Mouse (Mus musculus) lung, postnatal 0 days (tissue): ENCODE data around the gene Nrm. TPM values are rescaled to one million over a fixed set of nuclear protein-coding genes. Genes with fewer than 3 reads are reported as not detected.
"Not testable (repeated sequence)": the region's sequence is repeated elsewhere in the genome, so short reads cannot be mapped to it uniquely, and the experiment has no call there.

Source experiments
- ATAC-seq: fragments of 200-750 bp; cut with Nextera tagmentation; 2 replicates; pipeline ENCODE4 v1.8.0; 2017; ENCODE audit warnings: moderate library complexity
- DNase-seq: peaks from one replicate; pipeline ENCODE4 v3.0.0-alpha.2; 2016; ENCODE audit warnings: low spot score
- H3K27ac ChIP-seq: fragments of 300-500 bp; sonication (generic); 2 replicates; pipeline ENCODE4 v1.5.1; 2014; ENCODE audit warnings: antibody characterized with exemption, mild to moderate bottlenecking, low read length, mixed read lengths
- H3K27me3 ChIP-seq: fragments of 300-500 bp; sonication (generic); replicated peaks from 2 replicates; pipeline ENCODE4 v1.6.1; 2014; ENCODE audit warnings: low read length, mixed read lengths; ENCODE audit not compliant: insufficient read depth
- H3K36me3 ChIP-seq: fragments of 300-500 bp; sonication (generic); 2 replicates; pipeline ENCODE4 v1.6.1; 2014; ENCODE audit warnings: low read length, mixed read lengths; ENCODE audit not compliant: insufficient read depth
- H3K4me1 ChIP-seq: fragments of 300-500 bp; sonication (generic); 2 replicates; pipeline ENCODE4 v1.6.1; 2014; ENCODE audit warnings: antibody characterized with exemption, low read depth, low read length, mixed read lengths; ENCODE audit not compliant: insufficient read depth
- H3K4me2 ChIP-seq: fragments of 300-500 bp; sonication (generic); replicated peaks from 2 replicates; pipeline ENCODE4 v1.6.1; 2014; ENCODE audit warnings: low read depth, mild to moderate bottlenecking, low read length, moderate library complexity, mixed read lengths
- H3K4me3 ChIP-seq: fragments of 300-500 bp; sonication (generic); 2 replicates; pipeline ENCODE4 v1.5.1; 2014; ENCODE audit warnings: low read depth, low read length
- H3K9ac ChIP-seq: fragments of 300-500 bp; sonication (generic); replicated peaks from 2 replicates; pipeline ENCODE4 v1.6.1; 2014; ENCODE audit warnings: low read depth, mild to moderate bottlenecking
- H3K9me3 ChIP-seq: fragments of 300-500 bp; sonication (generic); 2 replicates; pipeline ENCODE4 v1.6.1; 2016; ENCODE audit warnings: low read length, mixed read lengths
- CTCF ChIP-seq: IDR thresholded peaks from 2 replicates; pipeline ENCODE4 v1.5.1; 2016; ENCODE audit warnings: antibody characterized with exemption, mild to moderate bottlenecking
- EP300 ChIP-seq: IDR thresholded peaks from 2 replicates; pipeline ENCODE4 v1.6.1; 2016; ENCODE audit warnings: antibody characterized with exemption, mild to moderate bottlenecking, control low read depth
- WGBS: fragments of 180-500 bp; shearing (Covaris S2); extraction: QIAGEN DNeasy Blood & Tissue Kit; methylation state at CpG from one replicate; pipeline ENCODE4 v1.1.7; 2014; 5-methylcytosine and 5-hydroxymethylcytosine counted together
- polyA plus RNA-seq: library from polyadenylated mRNA; unstranded; fragments of >200 nt; fragmentation: Nextera tagmentation; extraction: Ambion mirVana; gene quantifications from 2 replicates; pipeline ENCODE4 v1.2.1, GENCODE M21; 2015

Nrm gene
- polyA plus RNA-seq, 1 experiment from 2014 or later = 21.4 TPM

- Histone ChIP-seq H3K27me3 (no peaks in the 10 kb centered on the region), H3K9me3 (no peaks in the 10 kb centered on the region), H3K9ac (peak overlapping the region; percentile 74), H3K36me3 (peaks cover 28% of the 10 kb centered on the region), H3K27ac (peak overlapping the region; percentile 90), H3K4me2 (peak overlapping the region; percentile 89), H3K4me1 (peaks cover 11% of the 10 kb centered on the region; the same call in 1 of the 2 replicates), H3K4me3 (peak overlapping the region; percentile 61)
- DNase-seq (peak; percentile 64), ATAC-seq (0 out of 2 replicates have a peak, but pooled peaks have one; percentile 2)
- under 1% methylated on average over 18 of the region's 18 CpGs for WGBS
- no peak for TF ChIP-seq CTCF
- no peak for TF ChIP-seq EP300
Measured at GRCm38 (mm10) chr17:35837487-35837886, 23.6 kb upstream of the Nrm start.

GRCm38 (mm10) chr17:35838122-35838544, 23.0 kb upstream of the Nrm start, which contains the start of gene Tubb5:
Tubb5 (minus strand) TSS chr17:35838306.
- WGBS = under 1% methylated on average over 29 of the region's 29 CpGs
- peak within 1 kb of the TSS; percentile 74 for H3K9ac ChIP-seq
- peaks cover 11% of the 10 kb centered on the region; the same call in 1 of the 2 replicates for H3K4me1 ChIP-seq
- H3K36me3 ChIP-seq = peaks cover 22% of the 10 kb centered on the region
- peak within 1 kb of the TSS; percentile 89 for H3K4me2 ChIP-seq
- peak within 1 kb of the TSS; percentile 61 for H3K4me3 ChIP-seq
- no peak for TF ChIP-seq CTCF
- no peak for TF ChIP-seq EP300
- no peaks in the 10 kb centered on the region for H3K27me3 ChIP-seq
- peak; percentile 77 for ATAC-seq
- H3K27ac ChIP-seq = peak within 1 kb of the TSS; percentile 90
- peak; percentile 99 for DNase-seq
- H3K9me3 ChIP-seq = no peaks in the 10 kb centered on the region

DNA sequence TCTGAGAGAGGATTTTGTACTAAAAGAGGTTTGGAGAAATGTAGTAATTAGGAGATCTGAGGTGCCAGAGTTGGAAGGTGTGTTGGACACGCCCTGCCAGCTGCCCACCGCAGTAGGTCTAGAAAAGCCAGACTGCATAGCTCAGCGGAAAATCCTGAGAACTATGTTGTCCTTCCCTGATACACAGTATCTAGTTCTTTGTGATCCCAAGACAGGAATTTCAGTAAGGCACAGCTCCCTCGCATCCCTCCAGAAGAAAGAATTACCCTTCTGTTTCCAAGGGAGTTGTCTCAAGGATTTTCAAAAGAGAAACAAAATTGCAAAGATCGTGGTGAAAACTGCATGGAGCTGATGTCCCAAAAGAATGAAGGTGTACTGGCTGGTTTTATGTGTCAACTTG, 22.5 kb upstream of the Nrm start:
- WGBS = under 1% methylated on average over 5 of the region's 5 CpGs
- peak overlapping the region; percentile 75; the same call in 1 of the 2 replicates for H3K27ac ChIP-seq
- H3K4me3 ChIP-seq = peak overlapping the region; percentile 61
- no peak for TF ChIP-seq CTCF
- no peak for TF ChIP-seq EP300
- peaks cover 11% of the 10 kb centered on the region; the same call in 1 of the 2 replicates for H3K4me1 ChIP-seq
- ATAC-seq (no peak), DNase-seq (no peak)
- H3K36me3 ChIP-seq = peaks cover 22% of the 10 kb centered on the region
- no peak overlapping the region for H3K9ac ChIP-seq
- H3K27me3 ChIP-seq = no peaks in the 10 kb centered on the region
- H3K9me3 ChIP-seq = no peaks in the 10 kb centered on the region
- H3K4me2 ChIP-seq = peak overlapping the region; percentile 89

DNA sequence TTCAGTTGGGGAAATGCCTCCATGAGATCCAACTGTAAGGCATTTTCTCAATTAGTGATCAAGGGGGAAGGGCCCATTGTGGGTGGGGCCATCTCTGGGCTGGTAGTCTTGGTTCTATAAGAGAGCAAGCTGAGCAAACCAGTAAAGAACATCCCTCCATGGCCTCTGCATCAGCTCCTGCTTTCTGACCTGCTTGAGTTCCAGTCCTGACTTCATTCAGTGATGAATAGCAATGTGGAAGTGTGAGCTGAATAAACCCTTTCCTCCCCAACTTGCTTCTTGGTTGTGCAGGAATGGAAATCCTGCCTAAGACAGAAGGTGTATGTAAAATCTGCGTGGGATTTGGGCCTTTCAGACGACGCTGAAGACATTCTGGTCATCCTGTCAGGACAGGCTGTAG, 22.1 kb upstream of the Nrm start:
- H3K9ac ChIP-seq, ATAC-seq, H3K9me3 ChIP-seq, H3K27me3 ChIP-seq, H3K4me3 ChIP-seq, DNase-seq: not testable (repeated sequence)
- Histone ChIP-seq H3K4me1 (peaks cover 11% of the 10 kb centered on the region; the same call in 1 of the 2 replicates), H3K27ac (peak overlapping the region; percentile 43; the same call in 1 of the 2 replicates), H3K36me3 (peaks cover 21% of the 10 kb centered on the region), H3K4me2 (peak overlapping the region; percentile 89)
- 47% methylated on average over 3 of the region's 3 CpGs for WGBS

- 53% methylated on average over 14 of the region's 14 CpGs for WGBS
- H3K9ac ChIP-seq = no peak overlapping the region
- no peak for ATAC-seq
Measured at GRCm38 (mm10) chr17:35840561-35840960, 20.6 kb upstream of the Nrm start.

GRCm38 (mm10) chr17:35841076-35841950, 19.8 kb upstream of the Nrm start, which contains the start of gene Mdc1:
Mdc1 (plus strand) TSS chr17:35841515.
- Histone ChIP-seq H3K4me1 (peaks cover 10% of the 10 kb centered on the region; the same call in 1 of the 2 replicates), H3K9me3 (no peaks in the 10 kb centered on the region), H3K4me2 (peak within 1 kb of the TSS; percentile 59), H3K4me3 (peak within 1 kb of the TSS; percentile 51), H3K27ac (peak within 1 kb of the TSS; percentile 64), H3K27me3 (no peaks in the 10 kb centered on the region), H3K9ac (peak within 1 kb of the TSS; percentile 36), H3K36me3 (no peaks in the 10 kb centered on the region)
- DNase-seq (peak; percentile 100), ATAC-seq (peak; percentile 93)
- 1% methylated on average over 59 of the region's 59 CpGs for WGBS
- peak; percentile 38; the same call in 1 of the 2 replicates for TF ChIP-seq EP300
- TF ChIP-seq CTCF = peak; percentile 62

More at GRCm38 (mm10) chr17:35840561-35840960, 20.6 kb upstream of the Nrm start:
- no peak for TF ChIP-seq EP300
- no peak for TF ChIP-seq CTCF
- no peaks in the 10 kb centered on the region for H3K27me3 ChIP-seq
- peaks cover 5% of the 10 kb centered on the region for H3K36me3 ChIP-seq
- no peaks in the 10 kb centered on the region for H3K9me3 ChIP-seq
- peak overlapping the region; percentile 34; the same call in 1 of the 2 replicates for H3K4me2 ChIP-seq
- peak overlapping the region; percentile 64; the same call in 1 of the 2 replicates for H3K27ac ChIP-seq
- peak overlapping the region; percentile 51; the same call in 1 of the 2 replicates for H3K4me3 ChIP-seq
- no peak for DNase-seq
- peaks cover 11% of the 10 kb centered on the region; the same call in 1 of the 2 replicates for H3K4me1 ChIP-seq
